Mouse (Mus musculus) liver, adult 2 months (tissue): ENCODE results near the gene Hhipl1.

Source experiments
- CTCF ChIP-seq: fragments of 200-500 bp; IDR thresholded peaks from 2 replicates; pipeline ENCODE4 v1.5.1; 2011; ENCODE audit warnings: low read depth, low read length, control low read depth
- POLR2A ChIP-seq: fragments of 200-500 bp; IDR thresholded peaks from 2 replicates; pipeline ENCODE4 v1.6.1; 2011; ENCODE audit warnings: low read length, control low read depth; ENCODE audit not compliant: insufficient read depth; ENCODE audit errors: extremely low read depth

DNA sequence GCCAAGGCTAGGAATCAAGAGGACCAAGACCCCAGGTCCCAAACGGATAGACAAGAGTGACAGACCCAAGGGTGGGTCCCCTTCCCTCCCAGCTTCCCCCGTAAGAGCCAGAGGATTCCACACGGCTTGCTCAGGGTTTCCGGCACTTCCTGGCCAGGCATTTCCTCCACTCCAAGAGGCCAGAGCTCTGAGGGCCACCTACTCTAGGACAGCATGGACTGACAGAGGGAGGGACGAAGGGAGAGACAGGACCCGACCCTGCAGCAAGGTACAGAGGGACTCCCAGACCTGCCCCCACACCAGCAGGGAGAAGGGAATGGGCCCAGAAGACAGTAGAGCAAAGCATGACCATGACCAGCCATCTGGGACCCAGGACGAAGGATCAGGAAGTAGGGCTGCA, 38.4 kb upstream of the Hhipl1 start:
- TF ChIP-seq CTCF (no peak), POLR2A (no peak)
